Mouse (Mus musculus) bone marrow macrophage, adult 2 months (primary cell): Measurements from ENCODE around the gene Npas3.

ENCODE experiments used
- CTCF ChIP-seq: IDR thresholded peaks from 2 replicates; pipeline ENCODE4 v1.5.1; 2012; ENCODE audit warnings: low read depth, mild to moderate bottlenecking, low read length, moderate library complexity
- POLR2A ChIP-seq: IDR thresholded peaks from 2 replicates; pipeline ENCODE4 v1.6.1; 2012; ENCODE audit warnings: mild to moderate bottlenecking, low read depth, low read length, borderline replicate concordance

- TF ChIP-seq CTCF (no peak), POLR2A (no peak)
These were observed 173.2 kb downstream of the Npas3 start for GRCm38 (mm10) chr12:53421701-53422100.
